Mouse (Mus musculus): ENCODE measurements around the gene Usp15. TPM values are rescaled to one million over a fixed set of nuclear protein-coding genes. Genes with fewer than 3 reads are reported as not detected.

The Usp15 gene
- polyA plus RNA-seq, 1 experiment = 14.7 TPM

- no peak overlapping the region for H3K27ac ChIP-seq (ENCODE audit: control insufficient read depth, insufficient read depth, low read length)
- 98% methylated on average over 2 of the region's 2 CpGs for WGBS
- no peaks in the 10 kb centered on the region for H3K27me3 ChIP-seq (ENCODE audit: control insufficient read depth, insufficient read depth, low read length)
- H3K4me1 ChIP-seq (replicated peaks; ENCODE audit: control insufficient read depth, insufficient read depth, low read length) = 0 out of 2 replicates have a peak, but pooled peaks cover 2% of the 10 kb centered on the region
- H3K36me3 ChIP-seq (ENCODE audit: control insufficient read depth, insufficient read depth, low read length) = no peaks in the 10 kb centered on the region
- no peak overlapping the region for H3K4me3 ChIP-seq (ENCODE audit: control insufficient read depth, insufficient read depth, low read length)
- TF ChIP-seq POLR2A (IDR thresholded peaks at IDR 0.05; ENCODE audit: control insufficient read depth, extremely low read depth, insufficient read depth, low read length, poor library complexity) (no peak), CTCF (IDR thresholded peaks at IDR 0.05; ENCODE audit: borderline replicate concordance, control insufficient read depth, extremely low read depth, insufficient read depth, low read length, poor library complexity) (no peak)
- no peak for DNase-seq
Observed at GRCm38 (mm10) chr10:123063021-123063420, 133.8 kb downstream of the Usp15 start.

- WGBS = 93% methylated on average over 6 of the region's 6 CpGs
- Histone ChIP-seq H3K4me3 (ENCODE audit: control insufficient read depth, insufficient read depth, low read length) (no peak overlapping the region), H3K36me3 (ENCODE audit: control insufficient read depth, insufficient read depth, low read length) (no peaks in the 10 kb centered on the region), H3K27ac (ENCODE audit: control insufficient read depth, insufficient read depth, low read length) (no peak overlapping the region), H3K27me3 (ENCODE audit: control insufficient read depth, insufficient read depth, low read length) (no peaks in the 10 kb centered on the region), H3K4me1 (replicated peaks; ENCODE audit: control insufficient read depth, insufficient read depth, low read length) (0 out of 2 replicates have a peak, but pooled peaks cover 2% of the 10 kb centered on the region)
- DNase-seq = no peak
- TF ChIP-seq POLR2A (IDR thresholded peaks at IDR 0.05; ENCODE audit: control insufficient read depth, extremely low read depth, insufficient read depth, low read length, poor library complexity) (no peak), CTCF (IDR thresholded peaks at IDR 0.05; ENCODE audit: borderline replicate concordance, control insufficient read depth, extremely low read depth, insufficient read depth, low read length, poor library complexity) (no peak)
Observed at GRCm38 (mm10) chr10:123060831-123061230, 136.0 kb downstream of the Usp15 start.

- Histone ChIP-seq H3K27ac (ENCODE audit: control insufficient read depth, insufficient read depth, low read length) (no peak overlapping the region), H3K27me3 (ENCODE audit: control insufficient read depth, insufficient read depth, low read length) (no peaks in the 10 kb centered on the region), H3K36me3 (ENCODE audit: control insufficient read depth, insufficient read depth, low read length) (no peaks in the 10 kb centered on the region), H3K4me3 (ENCODE audit: control insufficient read depth, insufficient read depth, low read length) (no peak overlapping the region), H3K4me1 (replicated peaks; ENCODE audit: control insufficient read depth, insufficient read depth, low read length) (0 out of 2 replicates have a peak, but pooled peaks cover 2% of the 10 kb centered on the region)
- TF ChIP-seq POLR2A (IDR thresholded peaks at IDR 0.05; ENCODE audit: control insufficient read depth, extremely low read depth, insufficient read depth, low read length, poor library complexity) = no peak
- no peak for TF ChIP-seq CTCF (IDR thresholded peaks at IDR 0.05; ENCODE audit: borderline replicate concordance, control insufficient read depth, extremely low read depth, insufficient read depth, low read length, poor library complexity)
- WGBS = 84% methylated on average over 1 of the region's 1 CpGs
- DNase-seq = no peak
Observed at GRCm38 (mm10) chr10:123057082-123057481, 139.7 kb downstream of the Usp15 start.

GRCm38 (mm10) chr10:123056463-123056862 lies 140.3 kb downstream of the Usp15 start:
- TF ChIP-seq CTCF (IDR thresholded peaks at IDR 0.05; ENCODE audit: borderline replicate concordance, control insufficient read depth, extremely low read depth, insufficient read depth, low read length, poor library complexity) = no peak
- TF ChIP-seq POLR2A (IDR thresholded peaks at IDR 0.05; ENCODE audit: control insufficient read depth, extremely low read depth, insufficient read depth, low read length, poor library complexity) = no peak
- DNase-seq = no peak
- Histone ChIP-seq H3K27me3 (ENCODE audit: control insufficient read depth, insufficient read depth, low read length) (no peaks in the 10 kb centered on the region), H3K36me3 (ENCODE audit: control insufficient read depth, insufficient read depth, low read length) (no peaks in the 10 kb centered on the region), H3K4me1 (replicated peaks; ENCODE audit: control insufficient read depth, insufficient read depth, low read length) (no peaks in the 10 kb centered on the region), H3K27ac (ENCODE audit: control insufficient read depth, insufficient read depth, low read length) (no peak overlapping the region), H3K4me3 (ENCODE audit: control insufficient read depth, insufficient read depth, low read length) (no peak overlapping the region)
- WGBS = 96% methylated on average over 10 of the region's 10 CpGs

- Histone ChIP-seq H3K36me3 (ENCODE audit: control insufficient read depth, insufficient read depth, low read length) (peaks cover 4% of the 10 kb centered on the region; the same call in 1 of the 2 replicates), H3K4me1 (replicated peaks; ENCODE audit: control insufficient read depth, insufficient read depth, low read length) (no peaks in the 10 kb centered on the region), H3K27me3 (ENCODE audit: control insufficient read depth, insufficient read depth, low read length) (no peaks in the 10 kb centered on the region), H3K4me3 (ENCODE audit: control insufficient read depth, insufficient read depth, low read length) (no peak overlapping the region), H3K27ac (ENCODE audit: control insufficient read depth, insufficient read depth, low read length) (no peak overlapping the region)
- DNase-seq = no peak
- no peak for TF ChIP-seq CTCF (IDR thresholded peaks at IDR 0.05; ENCODE audit: borderline replicate concordance, control insufficient read depth, extremely low read depth, insufficient read depth, low read length, poor library complexity)
- no peak for TF ChIP-seq POLR2A (IDR thresholded peaks at IDR 0.05; ENCODE audit: control insufficient read depth, extremely low read depth, insufficient read depth, low read length, poor library complexity)
- 96% methylated on average over 9 of the region's 9 CpGs for WGBS
Observed at GRCm38 (mm10) chr10:123055205-123056000, 141.4 kb downstream of the Usp15 start.

Other genes with a start within 250 kb of the Usp15 start
- 62.5 and 74.1 TPM in 2 replicates for gene Mon2, start 120.5 kb downstream of the Usp15 start, polyA plus RNA-seq (2012; rRNA removed)
- 0.31 and 0.51 TPM in 2 replicates for gene Fam19a2, start 67.0 kb upstream of the Usp15 start, polyA plus RNA-seq (2012; rRNA removed)